Mouse (Mus musculus) cerebellum, adult (tissue): ENCODE data around the gene Gm20449.
"Not testable (repeated sequence)": the region's sequence is repeated elsewhere in the genome, so short reads cannot be mapped to it uniquely, and the experiment has no call there.

Experiments used
- ATAC-seq: cut with Nextera tagmentation; 2 replicates; pipeline ENCODE4 v1.9.2; 2017; ENCODE audit warnings: mild to moderate bottlenecking, moderate library complexity, mixed read lengths; ENCODE audit not compliant: insufficient number of reproducible peaks, low FRiP score, low TSS enrichment

The Gm20449 gene

GRCm38 (mm10) chr7:41499389-41500049 lies at the start of gene Gm20449, which contains the start of gene AW146154:
Gene Gm20449, minus strand, starts transcription at chr7:41499417.
Gene AW146154, minus strand, starts transcription at chr7:41499890.
- ATAC-seq, result peak; percentile 98

- no peak for ATAC-seq
Observed at GRCm38 (mm10) chr7:41512672-41513071, 13.5 kb upstream of the Gm20449 start.

- no peak for ATAC-seq
Observed at GRCm38 (mm10) chr7:41512207-41512606, 13.0 kb upstream of the Gm20449 start.

GRCm38 (mm10) chr7:41502402-41502801 lies 3.2 kb upstream of the Gm20449 start:
- no peak for ATAC-seq

GRCm38 (mm10) chr7:41500151-41500934 lies 1.1 kb upstream of the Gm20449 start:
- no peak for ATAC-seq

- ATAC-seq, result peak; percentile 54; the same call in 1 of the 2 replicates
Observed at GRCm38 (mm10) chr7:41499018-41499388, 214 bp downstream of the Gm20449 start.

GRCm38 (mm10) chr7:41498464-41498863 lies 753 bp downstream of the Gm20449 start:
- not testable (repeated sequence) for ATAC-seq

GRCm38 (mm10) chr7:41497871-41498270 lies 1.3 kb downstream of the Gm20449 start:
- no peak for ATAC-seq

GRCm38 (mm10) chr7:41451864-41452263 lies 47.4 kb downstream of the Gm20449 start:
- no peak for ATAC-seq

GRCm38 (mm10) chr7:41448596-41448995 lies 50.6 kb downstream of the Gm20449 start, which contains the start of gene Vmn2r57:
Gene Vmn2r57, minus strand, starts transcription at chr7:41448696.
- not testable (repeated sequence) for ATAC-seq

GRCm38 (mm10) chr7:41394130-41394529 lies 105.1 kb downstream of the Gm20449 start:
- no peak for ATAC-seq

- peak; percentile 99 for ATAC-seq
Observed at GRCm38 (mm10) chr7:41393048-41393971, 105.9 kb downstream of the Gm20449 start, which contains the start of gene AI987944. Gene AI987944, minus strand, starts transcription at chr7:41393379.
